Comparison of ENCODE assay signal across 19 mouse cellular contexts in the genomic region with DNA sequence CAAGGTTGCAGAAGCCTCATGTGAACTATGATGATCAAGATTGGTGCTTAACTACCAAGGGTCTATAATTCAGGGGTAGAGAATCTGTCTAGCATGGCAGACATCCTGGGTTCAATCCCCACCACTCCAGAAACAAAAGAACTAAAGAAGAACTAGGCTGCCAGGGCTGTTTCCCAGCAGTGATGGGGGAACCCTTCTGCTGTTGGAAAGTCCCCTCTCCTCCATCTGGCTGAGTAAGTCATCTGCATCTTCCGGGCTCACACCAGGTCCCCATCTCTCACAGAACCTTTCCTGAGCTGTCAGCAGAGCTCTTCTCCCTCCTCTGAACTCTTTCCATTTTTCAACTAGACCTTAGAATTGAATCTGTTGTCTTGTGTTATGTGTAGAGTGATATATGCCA.
"Had no signal": no experiment of that assay in that cellular context is flagged by ENCODE, and none has a peak within 500 bp of the region (broad histone marks: within the 10 kb centered on the region; RNA-seq: fewer than 3 reads in every experiment).

No protein-coding gene starts in this region.

- DNase-seq: kidney, adult 2 months; kidney, postnatal 25 days; layer of hippocampus, adult 9-11 months; liver, postnatal 0 days; lung, postnatal 10 days; lung, postnatal 36 days; retina, postnatal 1 day; right cerebral cortex, postnatal 25 days; spleen, adult 18-20 months; thymus, adult 2 months; thymus, postnatal 14 days had no signal

- ATAC-seq: liver, postnatal 0 days; midbrain, embryonic 13.5 days; midbrain, embryonic 16.5 days had no signal

- H3K27me3 ChIP-seq: limb, embryonic 12.5 days; limb, embryonic 15.5 days; lung, embryonic 15.5 days; megakaryocyte, embryonic 14.5 days; midbrain, embryonic 13.5 days; neural tube, embryonic 13.5 days had no signal

- H3K36me3 ChIP-seq: limb, embryonic 12.5 days; lung, embryonic 15.5 days; midbrain, embryonic 10.5 days; midbrain, embryonic 13.5 days; neural tube, embryonic 13.5 days had no signal
